Mouse (Mus musculus) v-Abl transformed pro-B cells (cell line): ENCODE results near the gene Gm49776.
"Not testable (repeated sequence)": the region's sequence is repeated elsewhere in the genome, so short reads cannot be mapped to it uniquely, and the experiment has no call there.

ENCODE experiments used
- in situ Hi-C, 2 experiments: fragments of 400-800 bp; cut with MboI; formaldehyde crosslinking; loops; one replicate each; pipeline ENCODE4 v1.15.1; 2025; ENCODE audit not compliant: unreplicated experiment in 2 of 2

The Gm49776 gene

GRCm38 (mm10) chr16:18211417-18212171, 46.5 kb downstream of the Gm49776 start:
- in situ Hi-C loops: loop anchor here (5.0 kb wide), 6 partner anchors 34 to 159 kb away; partner anchors contain the start of gene Dgcr6 (in 2 of the 2)

DNA sequence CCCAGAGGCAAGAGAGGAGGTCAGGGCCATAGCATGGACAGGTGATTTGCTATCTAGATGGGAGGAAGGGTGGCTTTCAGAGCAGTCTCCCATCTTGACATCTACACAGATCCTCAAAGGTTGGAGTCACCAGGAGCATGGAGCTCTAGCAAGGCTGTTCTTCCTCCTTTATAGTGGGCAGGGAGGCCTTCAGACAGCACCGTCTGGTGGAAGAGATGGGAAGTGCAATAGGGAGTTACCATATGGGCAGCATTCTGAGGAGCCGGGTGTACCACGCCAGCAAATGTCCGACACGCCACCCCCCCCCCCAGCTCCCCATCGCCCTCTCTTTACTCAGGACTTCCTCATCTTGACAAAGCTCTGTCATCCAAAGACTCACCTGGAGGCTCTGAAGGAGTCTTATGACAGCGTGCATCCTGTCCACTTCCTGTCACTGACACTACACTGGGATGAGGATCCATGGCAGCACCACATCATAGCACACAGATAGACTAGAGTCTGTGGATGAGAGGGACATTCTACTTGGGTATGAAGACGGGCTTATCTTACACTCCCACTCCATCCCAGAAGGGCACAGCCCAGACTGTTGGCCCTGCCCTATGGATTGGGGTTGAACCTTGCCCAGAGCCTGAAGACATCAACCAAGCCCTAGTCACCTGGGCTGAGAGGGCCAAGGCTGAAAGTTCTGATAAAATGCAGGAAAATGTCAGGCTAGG, 47.3 kb downstream of the Gm49776 start:
- in situ Hi-C loops: loop anchor here (5.0 kb wide), 6 partner anchors 34 to 159 kb away; partner anchors contain the start of gene Dgcr6 (in 2 of the 2)

DNA sequence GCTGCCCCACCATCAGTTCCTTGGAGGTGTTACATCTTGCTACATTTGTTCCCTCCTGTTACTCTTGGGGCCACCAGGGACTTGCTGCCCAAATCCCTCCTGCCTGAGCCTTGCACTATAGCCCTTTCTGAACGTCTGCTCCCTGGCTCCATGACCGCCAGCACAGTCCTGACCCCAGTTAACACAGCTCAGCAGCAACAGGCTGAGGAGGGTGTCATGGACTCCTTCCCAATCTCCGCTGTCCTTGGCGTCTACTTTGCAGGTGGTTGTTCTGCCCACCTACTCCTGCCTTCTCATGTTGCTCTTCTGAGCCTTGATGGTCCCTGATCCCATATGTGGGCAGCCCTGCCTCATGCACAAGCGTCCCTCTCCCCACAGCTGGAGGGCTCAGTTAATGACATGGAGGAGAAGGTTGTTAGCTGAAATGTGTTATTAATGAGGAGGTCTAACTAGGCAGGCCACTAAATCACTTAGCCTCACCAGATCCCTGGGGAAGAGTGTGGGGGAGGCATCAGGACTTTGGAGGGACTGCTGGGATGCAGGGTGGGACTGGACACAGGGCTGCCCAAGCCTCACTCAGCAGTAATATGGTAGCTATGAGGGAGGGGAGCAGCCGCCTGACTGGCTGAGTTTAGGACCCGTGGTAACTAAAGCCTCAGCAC, 54.6 kb downstream of the Gm49776 start:
- in situ Hi-C loops: no loop called here

DNA sequence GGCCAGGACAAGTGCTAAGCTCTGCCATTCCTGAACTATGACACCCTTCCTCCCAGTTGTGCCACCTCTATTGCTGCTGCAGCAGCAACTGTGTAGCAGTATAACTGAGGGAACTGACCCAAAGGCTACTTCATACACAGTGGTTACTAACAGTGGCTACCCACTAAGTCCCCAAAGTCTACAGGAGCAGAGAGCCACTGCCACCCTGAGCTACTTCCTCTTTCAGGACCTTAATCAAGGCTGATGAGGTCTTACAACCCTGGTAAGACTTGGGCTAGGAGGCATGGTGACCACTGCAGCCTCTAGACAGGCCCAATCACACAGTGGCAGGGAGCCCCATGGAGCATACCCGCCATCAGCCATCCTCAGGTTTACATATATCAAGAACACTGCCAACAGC, 56.1 kb downstream of the Gm49776 start:
- in situ Hi-C loops: no loop called here

- in situ Hi-C loops: no loop called here
These were observed 56.5 kb downstream of the Gm49776 start for GRCm38 (mm10) chr16:18201620-18202019.

GRCm38 (mm10) chr16:18200062-18200461, 58.1 kb downstream of the Gm49776 start:
- in situ Hi-C loops: no loop called here

DNA sequence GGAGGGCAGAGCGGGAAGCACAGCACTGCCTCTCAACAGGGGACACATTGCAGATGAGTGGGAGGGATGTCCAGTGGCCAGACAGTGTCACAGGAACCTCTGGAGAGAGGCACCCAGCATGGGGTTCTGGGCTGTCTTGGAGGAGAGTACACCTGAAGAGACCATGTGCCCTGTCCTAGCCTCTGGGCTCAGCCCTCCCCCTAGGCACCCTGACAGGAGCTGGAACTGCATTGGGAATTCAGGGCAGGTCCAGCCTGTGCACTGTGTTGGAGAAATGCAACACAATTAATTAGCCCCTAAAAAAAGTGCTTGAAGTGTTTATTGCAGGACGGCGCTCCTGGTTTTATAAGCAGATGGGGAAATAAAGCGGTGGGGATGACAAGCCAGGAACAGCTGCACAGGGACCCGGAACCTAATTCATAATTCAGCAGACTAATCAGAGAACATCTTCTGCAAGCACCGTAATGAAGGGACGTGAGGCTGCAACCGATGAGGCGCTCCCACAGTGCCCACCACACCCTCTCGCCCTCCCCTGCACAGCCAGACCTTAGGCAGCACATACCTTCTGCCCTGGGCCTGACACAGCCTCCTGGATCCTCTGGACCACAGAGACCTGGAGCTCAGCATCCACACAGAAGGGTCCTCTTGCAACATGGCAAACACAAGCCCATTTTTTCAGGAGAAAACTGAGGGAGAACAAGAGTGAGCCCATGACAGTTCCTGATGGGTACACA, 59.6 kb downstream of the Gm49776 start:
- in situ Hi-C loops: no loop called here

DNA sequence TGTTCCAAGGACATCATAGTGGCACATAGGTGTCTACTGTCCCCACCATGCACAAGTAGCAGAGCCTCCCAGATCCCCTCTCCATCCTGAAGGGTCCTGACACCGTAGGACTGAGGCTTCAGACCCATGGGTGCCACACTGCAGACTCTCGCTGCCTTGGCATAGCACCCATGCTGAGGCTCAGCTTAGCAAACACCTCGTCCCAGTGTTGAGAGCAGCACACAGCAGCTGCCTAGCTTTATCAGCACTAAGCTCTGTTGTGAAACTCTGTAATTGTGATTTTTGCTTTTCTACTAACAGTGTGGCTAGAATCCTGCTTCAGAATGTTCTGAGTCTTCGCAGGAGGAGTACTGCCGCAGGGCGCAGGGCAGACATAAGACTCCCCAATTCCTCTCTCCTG, 60.2 kb downstream of the Gm49776 start:
- in situ Hi-C loops: no loop called here

- in situ Hi-C loops: not testable (repeated sequence)
These were observed 62.6 kb downstream of the Gm49776 start for GRCm38 (mm10) chr16:18195561-18195960.
